Mouse (Mus musculus): Measurements from ENCODE around the gene Olfr315. TPM values are rescaled to one million over a fixed set of nuclear protein-coding genes. Genes with fewer than 3 reads are reported as not detected.
"Not testable (repeated sequence)": the region's sequence is repeated elsewhere in the genome, so short reads cannot be mapped to it uniquely, and the experiment has no call there.

The Olfr315 gene
- total RNA-seq, 2 experiments from 2014 or later, result not detected

GRCm38 (mm10) chr11:58815676-58816075, 42.7 kb downstream of the Olfr315 start:
- DNase-seq (ENCODE audit: low spot score), result no peak

GRCm38 (mm10) chr11:58828937-58829336, 55.9 kb downstream of the Olfr315 start, which contains the start of gene Olfr312:
Gene Olfr312 (plus strand): TSS chr11:58829237.
- not testable (repeated sequence) for DNase-seq (ENCODE audit: low spot score)

GRCm38 (mm10) chr11:58829764-58830163, 56.8 kb downstream of the Olfr315 start:
- DNase-seq (ENCODE audit: low spot score), result no peak

Other genes starting within 250 kb of the Olfr315 start
- gene Olfr330, start 238.4 kb upstream of the Olfr315 start, total RNA-seq (2021), result not detected
- gene Olfr329-ps, start 226.8 kb upstream of the Olfr315 start, total RNA-seq (2021), result not detected
- not detected for gene Olfr328, start 217.6 kb upstream of the Olfr315 start, total RNA-seq (2021)
- not detected for gene Olfr224, start 202.6 kb upstream of the Olfr315 start, total RNA-seq (2021)
- gene Olfr325, start 195.5 kb upstream of the Olfr315 start, total RNA-seq (2021), result not detected
- not detected for gene Olfr324, start 178.1 kb upstream of the Olfr315 start, total RNA-seq (2021)
- gene 2210407C18Rik, start 157.1 kb upstream of the Olfr315 start, total RNA-seq (2021), result not detected
- not detected for gene Olfr323, start 142.7 kb upstream of the Olfr315 start, total RNA-seq (2021)
- gene Trim58, start 132.7 kb upstream of the Olfr315 start, total RNA-seq (2021), result not detected
- gene Olfr322, start 114.4 kb upstream of the Olfr315 start, total RNA-seq (2021), result not detected
- gene Olfr320, start 92.1 kb upstream of the Olfr315 start, total RNA-seq (2021), result not detected
- not detected for gene Olfr319, start 74.0 kb upstream of the Olfr315 start, total RNA-seq (2021)
- gene Olfr318, start 49.2 kb upstream of the Olfr315 start, total RNA-seq (2021), result not detected
- gene Olfr317, start 34.0 kb upstream of the Olfr315 start, total RNA-seq (2021), result not detected
- not detected for gene Olfr316, start 20.5 kb upstream of the Olfr315 start, total RNA-seq (2021)
- not detected for gene Olfr314, start 9.8 kb downstream of the Olfr315 start, total RNA-seq (2021)
- not detected for gene Fam183b, start 28.8 kb downstream of the Olfr315 start, total RNA-seq (2021)
- not detected for gene Olfr313, start 41.8 kb downstream of the Olfr315 start, total RNA-seq (2021)
- not detected for gene Olfr312, start 56.0 kb downstream of the Olfr315 start, total RNA-seq (2021)
- not detected for gene Olfr311, start 66.1 kb downstream of the Olfr315 start, total RNA-seq (2021)
- gene Gm12258, start 74.0 kb downstream of the Olfr315 start, total RNA-seq (2021), result under 1 TPM; 0.78 TPM
- gene 2810021J22Rik, start 94.0 kb downstream of the Olfr315 start, total RNA-seq (2021), result 1 to 10 TPM in 1 of 2 experiments, under 1 TPM in 1; 0.82 to 1.2 TPM
- 1 to 10 TPM; 2.8 to 3.1 TPM for gene Zfp39, start 131.0 kb downstream of the Olfr315 start, total RNA-seq (2021)
- gene Btnl10, start 144.7 kb downstream of the Olfr315 start, total RNA-seq (2021), result not detected
- 10 to 100 TPM; 88.8 to 90.3 TPM for gene Rnf187, start 165.7 kb downstream of the Olfr315 start, total RNA-seq (2021)
- under 1 TPM; 0.62 to 0.97 TPM for gene Hist3h2ba, start 175.7 kb downstream of the Olfr315 start, total RNA-seq (2021)
- gene Hist3h2a, start 181.5 kb downstream of the Olfr315 start, total RNA-seq (2021), result 10 to 100 TPM in 1 of 2 experiments, 1 to 10 TPM in 1; 9.1 to 11.1 TPM
- under 1 TPM; 0.31 to 0.41 TPM for gene Trim17, start 181.5 kb downstream of the Olfr315 start, total RNA-seq (2021)
- 1 to 10 TPM; 5.9 to 6.5 TPM for gene Trim11, start 204.9 kb downstream of the Olfr315 start, total RNA-seq (2021)

All from gastrocnemius, adult 18-20 months (tissue).